Mouse (Mus musculus) ES-E14 (cell line): ENCODE measurements around the gene Siglecg.

Source experiments
- CHD2 ChIP-seq: IDR thresholded peaks from 2 replicates; pipeline ENCODE4 v1.6.1; 2014; ENCODE audit warnings: mild to moderate bottlenecking, low read depth, low read length, inconsistent platforms
- HCFC1 ChIP-seq: IDR thresholded peaks from 2 replicates; pipeline ENCODE4 v1.6.1; 2012; ENCODE audit warnings: low read length, inconsistent platforms, borderline replicate concordance; ENCODE audit not compliant: insufficient read depth
- MAFK ChIP-seq: IDR thresholded peaks from 2 replicates; pipeline ENCODE4 v1.6.1; 2014; ENCODE audit warnings: mild to moderate bottlenecking, low read depth, low read length, inconsistent platforms; ENCODE audit not compliant: insufficient read depth
- ZC3H11A ChIP-seq: IDR thresholded peaks from 2 replicates; pipeline ENCODE4 v1.6.1; 2012; ENCODE audit warnings: low read depth, mild to moderate bottlenecking, inconsistent platforms, low read length, borderline replicate concordance

DNA sequence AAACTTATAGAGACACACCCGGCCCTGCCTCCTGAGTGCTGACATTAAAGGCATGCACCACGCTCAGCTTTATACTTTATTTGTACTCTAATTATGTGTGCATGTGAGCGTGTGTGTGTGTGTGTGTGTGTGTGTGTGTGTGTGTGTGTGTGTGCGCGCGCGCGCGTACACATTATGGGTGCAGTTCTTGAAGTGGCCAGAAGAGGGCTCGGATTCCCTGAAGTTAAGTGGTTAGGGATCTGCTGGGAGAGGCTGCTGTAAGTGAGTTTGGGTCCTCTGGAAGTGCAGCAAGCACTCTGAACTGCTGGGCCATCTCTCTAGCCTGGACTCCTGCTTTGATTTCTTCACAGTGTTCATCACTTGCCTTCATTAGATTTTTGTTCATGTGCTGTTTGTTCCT, 9.3 kb downstream of the Siglecg start:
- TF ChIP-seq ZC3H11A (no peak), MAFK (no peak), HCFC1 (no peak), CHD2 (no peak)
